Mouse (Mus musculus) retina, adult 2 months (tissue): Measurements from ENCODE around the gene Ambra1.

ENCODE experiments used
- DNase-seq: peaks from one replicate; pipeline ENCODE4 v3.0.0-alpha.2; 2012; ENCODE audit warnings: low read depth, low spot score

Gene Ambra1

GRCm38 (mm10) chr2:91959544-91960410 lies 229.8 kb downstream of the Ambra1 start:
- no peak for DNase-seq

GRCm38 (mm10) chr2:91960459-91960858 lies 230.5 kb downstream of the Ambra1 start:
- no peak for DNase-seq

GRCm38 (mm10) chr2:91961901-91962761 lies 232.2 kb downstream of the Ambra1 start:
- DNase-seq: no peak

GRCm38 (mm10) chr2:91962864-91963401 lies 233.0 kb downstream of the Ambra1 start:
- DNase-seq: no peak

- DNase-seq: peak; percentile 75
Observed at GRCm38 (mm10) chr2:91963443-91963932, 233.6 kb downstream of the Ambra1 start.

- no peak for DNase-seq
Observed at GRCm38 (mm10) chr2:91964610-91965204, 234.8 kb downstream of the Ambra1 start.

GRCm38 (mm10) chr2:91965417-91965816 lies 235.5 kb downstream of the Ambra1 start:
- DNase-seq: no peak

- DNase-seq: no peak
Observed at GRCm38 (mm10) chr2:91966367-91966766, 236.4 kb downstream of the Ambra1 start.

- no peak for DNase-seq
Observed at GRCm38 (mm10) chr2:91967962-91968361, 238.0 kb downstream of the Ambra1 start.
